In the genomic region with DNA sequence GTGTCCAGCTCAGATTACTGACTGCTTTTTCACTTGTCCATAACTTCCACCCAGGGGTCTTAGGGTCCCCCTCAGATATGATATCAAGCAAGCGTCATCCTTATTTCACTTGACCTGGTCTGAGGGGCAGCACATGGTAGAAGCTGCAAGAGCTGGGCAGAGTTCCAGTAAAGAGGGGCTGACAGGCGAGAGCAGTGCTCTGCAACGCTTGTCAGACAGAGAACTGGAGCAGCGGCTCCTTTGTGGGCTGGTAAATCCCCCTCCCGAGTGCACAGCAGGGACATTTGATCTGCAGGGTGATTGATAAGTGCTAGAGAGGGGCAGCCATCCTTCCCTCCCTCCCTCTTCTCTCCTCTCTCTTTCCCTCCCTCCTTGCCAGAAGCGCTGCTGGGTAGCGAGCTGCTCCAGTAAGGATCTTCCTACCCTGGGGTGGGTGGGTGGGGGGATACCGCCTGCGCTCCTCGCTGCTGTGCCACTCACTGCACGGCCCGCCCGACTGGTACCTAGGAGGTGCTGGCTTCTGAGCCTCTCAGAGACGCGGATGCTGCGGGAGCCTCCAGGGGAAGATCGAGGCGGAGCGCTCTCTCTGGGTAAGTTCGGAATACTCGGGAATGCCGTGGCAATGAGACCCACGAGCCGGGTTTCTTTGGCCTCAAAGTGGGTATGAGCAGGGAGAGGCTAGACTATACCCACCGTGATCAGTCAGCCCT, we compare ENCODE assay signal across 8 mouse cellular contexts. TPM values are rescaled to one million over a fixed set of nuclear protein-coding genes. Genes with fewer than 3 reads are reported as not detected.
DNase-seq lines count a peak whose midpoint lies in the region; ATAC-seq lines count a peak whose summit lies in the region.

Slitrk2 (plus strand) TSS at position 408 of the 710 bp plus-strand sequence.

- H3K27me3 ChIP-seq in heart, embryonic 13.5 days (replicated peaks): peaks cover 16% of the 10 kb centered on the region
- H3K27me3 ChIP-seq in hindbrain, embryonic 16.5 days (replicated peaks; ENCODE audit: control insufficient read depth, insufficient read depth, low read length): no peaks in the 10 kb centered on the region
- H3K27me3 ChIP-seq in midbrain, embryonic 10.5 days (ENCODE audit: low read depth, poor library complexity, severe bottlenecking): peaks cover under 1% of the 10 kb centered on the region; the same call in 1 of the 2 replicates

- no peak for DNase-seq in heart, adult 11 months
- peak; percentile 22 for DNase-seq in embryo, embryonic 10 days (ENCODE audit: low spot score)
- peak; percentile 38 for DNase-seq in midbrain, embryonic 10.5 days (ENCODE audit: low spot score)
- DNase-seq in thymus, postnatal 36 days: no peak
- DNase-seq in spleen, postnatal 14 days (ENCODE audit: low spot score in 2 of 2): no peak
- no peak for DNase-seq in gastrocnemius, postnatal 25 days

- ATAC-seq in heart, embryonic 13.5 days (ENCODE audit: extremely low read depth, insufficient number of reproducible peaks, low FRiP score, low TSS enrichment): no peak
- peak; percentile 81 for ATAC-seq in hindbrain, embryonic 16.5 days

- no peaks in the 10 kb centered on the region for H3K4me1 ChIP-seq in heart, embryonic 13.5 days
- H3K4me1 ChIP-seq in hindbrain, embryonic 16.5 days (ENCODE audit: control insufficient read depth, insufficient read depth, low read depth, low read length): peaks cover 2% of the 10 kb centered on the region; the same call in 1 of the 2 replicates
- peaks cover 13% of the 10 kb centered on the region; the same call in 1 of the 2 replicates for H3K4me1 ChIP-seq in midbrain, embryonic 10.5 days

- H3K9me3 ChIP-seq in heart, embryonic 13.5 days: no peaks in the 10 kb centered on the region
- H3K9me3 ChIP-seq in hindbrain, embryonic 16.5 days (ENCODE audit: control insufficient read depth, low read length): no peaks in the 10 kb centered on the region
- no peaks in the 10 kb centered on the region for H3K9me3 ChIP-seq in midbrain, embryonic 10.5 days (replicated peaks)

- H3K4me3 ChIP-seq in heart, embryonic 13.5 days: peak within 1 kb of the TSS; percentile 46
- H3K4me3 ChIP-seq in hindbrain, embryonic 16.5 days (ENCODE audit: low read length): peak within 1 kb of the TSS; percentile 45
- peak within 1 kb of the TSS; percentile 53 for H3K4me3 ChIP-seq in midbrain, embryonic 10.5 days

- H3K4me2 ChIP-seq in heart, embryonic 13.5 days: peak within 1 kb of the TSS; percentile 71
- peak within 1 kb of the TSS; percentile 58 for H3K4me2 ChIP-seq in hindbrain, embryonic 16.5 days (ENCODE audit: low read length)

- WGBS in heart, embryonic 13.5 days: 4% methylated on average over 23 of the region's 25 CpGs
- 27% methylated on average over 23 of the region's 25 CpGs for WGBS in hindbrain, embryonic 16.5 days
- 17% methylated on average over 25 of the region's 25 CpGs for WGBS in midbrain, embryonic 10.5 days

- peak within 1 kb of the TSS; percentile 33; the same call in 1 of the 2 replicates for H3K9ac ChIP-seq in heart, embryonic 13.5 days
- H3K9ac ChIP-seq in hindbrain, embryonic 16.5 days (ENCODE audit: low read depth, low read length): peak within 1 kb of the TSS; percentile 25

- H3K27ac ChIP-seq in heart, embryonic 13.5 days (replicated peaks): no peak within 1 kb of the TSS
- no peak within 1 kb of the TSS; the same call in 1 of the 2 replicates for H3K27ac ChIP-seq in hindbrain, embryonic 16.5 days (ENCODE audit: low read depth, low read length)
- H3K27ac ChIP-seq in midbrain, embryonic 10.5 days (replicated peaks): peak within 1 kb of the TSS; percentile 72

- H3K36me3 ChIP-seq in heart, embryonic 13.5 days: no peaks in the 10 kb centered on the region
- H3K36me3 ChIP-seq in hindbrain, embryonic 16.5 days (ENCODE audit: control insufficient read depth, insufficient read depth, low read length): no peaks in the 10 kb centered on the region
- no peaks in the 10 kb centered on the region for H3K36me3 ChIP-seq in midbrain, embryonic 10.5 days

RNA-seq across cellular contexts. Expression of gene Slitrk2, which starts in this region (rescaled TPM):
- polyA plus RNA-seq in heart, embryonic 13.5 days (2015; fragmentation: Nextera tagmentation; extraction: Ambion mirVana): 0.33 and 0.39 TPM in 2 replicates
- 10.9 and 11.2 TPM in 2 replicates for polyA plus RNA-seq in hindbrain, embryonic 16.5 days (2015; fragmentation: Nextera tagmentation; extraction: Ambion mirVana)
- polyA plus RNA-seq in midbrain, embryonic 10.5 days (2016; fragmentation: Nextera tagmentation; extraction: Ambion mirVana): 2.1 and 3.0 TPM in 2 replicates
- under 1 TPM; 0.10 to 0.16 TPM for total RNA-seq in gastrocnemius, postnatal 25 days (2021)

Comparison
In these comparisons a context has a peak if more than half of its experiments do, and no peak if none do; other contexts are left out.
1. DNase-seq: peak in embryo, embryonic 10 days (single experiment) and midbrain, embryonic 10.5 days (single experiment); none in heart, adult 11 months (single experiment), thymus, postnatal 36 days (0 of 2), spleen, postnatal 14 days (0 of 2) and gastrocnemius, postnatal 25 days (single experiment).
2. Peak in every context shown above with its lines, with median percentiles within 50 percentile points of each other: H3K4me3 ChIP-seq.